Mouse (Mus musculus) embryonic facial prominence, embryonic 11.5 days (tissue): ENCODE results near the gene 4930442H23Rik. TPM values are rescaled to one million over a fixed set of nuclear protein-coding genes. Genes with fewer than 3 reads are reported as not detected.

ENCODE experiments used
- ATAC-seq: fragments of 200-750 bp; cut with Nextera tagmentation; replicated peaks from 2 replicates; pipeline ENCODE4 v1.8.0; 2017; ENCODE audit warnings: low read depth; ENCODE audit not compliant: insufficient number of reproducible peaks, low FRiP score, low TSS enrichment
- DNase-seq: peaks from one replicate; pipeline ENCODE4 v3.0.0-alpha.2; 2015; ENCODE audit warnings: low spot score
- H3K27ac ChIP-seq: fragments of 300-500 bp; sonication (generic); replicated peaks from 2 replicates; pipeline ENCODE4 v1.5.1; 2014; ENCODE audit warnings: mild to moderate bottlenecking, low read depth, low read length, control low read depth
- H3K27me3 ChIP-seq: fragments of 300-500 bp; sonication (generic); 2 replicates; pipeline ENCODE4 v1.6.1; 2014; ENCODE audit warnings: mild to moderate bottlenecking, low read length, moderate library complexity, mixed read lengths; ENCODE audit not compliant: control insufficient read depth, insufficient read depth
- H3K36me3 ChIP-seq: fragments of 300-500 bp; sonication (generic); replicated peaks from 2 replicates; pipeline ENCODE4 v1.6.1; 2014; ENCODE audit warnings: low read depth, mild to moderate bottlenecking, low read length, moderate library complexity, mixed read lengths; ENCODE audit not compliant: control insufficient read depth, insufficient read depth
- H3K4me1 ChIP-seq: fragments of 300-500 bp; sonication (generic); 2 replicates; pipeline ENCODE4 v1.6.1; 2014; ENCODE audit warnings: low read length, mixed read lengths; ENCODE audit not compliant: control insufficient read depth, insufficient read depth
- H3K4me2 ChIP-seq: fragments of 300-500 bp; sonication (generic); 2 replicates; pipeline ENCODE4 v1.6.1; 2014; ENCODE audit warnings: low read depth, mild to moderate bottlenecking, control low read depth, low read length, moderate library complexity
- H3K4me3 ChIP-seq: fragments of 300-500 bp; sonication (generic); 2 replicates; pipeline ENCODE4 v1.5.1; 2014; ENCODE audit warnings: low read depth, low read length, control low read depth
- H3K9ac ChIP-seq: fragments of 300-500 bp; sonication (generic); replicated peaks from 2 replicates; pipeline ENCODE4 v1.6.1; 2014; ENCODE audit warnings: mild to moderate bottlenecking, control low read depth, low read length
- H3K9me3 ChIP-seq: fragments of 300-500 bp; sonication (generic); replicated peaks from 2 replicates; pipeline ENCODE4 v1.6.1; 2016; ENCODE audit warnings: mild to moderate bottlenecking, low read length, inconsistent platforms, mixed read lengths; ENCODE audit not compliant: control insufficient read depth
- WGBS: fragments of 180-500 bp; shearing (Covaris S2); extraction: QIAGEN DNeasy Blood & Tissue Kit; methylation state at CpG from one replicate; pipeline ENCODE4 v1.1.7; 2014; 5-methylcytosine and 5-hydroxymethylcytosine counted together
- polyA plus RNA-seq: library from polyadenylated mRNA; unstranded; fragments of >200 nt; fragmentation: Nextera tagmentation; extraction: Ambion mirVana; gene quantifications from 2 replicates; pipeline ENCODE4 v1.2.1, GENCODE M21; 2014

Gene 4930442H23Rik
- polyA plus RNA-seq, 1 experiment from 2014 or later: not detected

GRCm38 (mm10) chr10:81195300-81195699 lies 11.7 kb upstream of the 4930442H23Rik start:
- 62% methylated on average over 4 of the region's 4 CpGs for WGBS
- DNase-seq (no peak), ATAC-seq (no peak)
- Histone ChIP-seq H3K9me3 (no peaks in the 10 kb centered on the region), H3K36me3 (no peaks in the 10 kb centered on the region), H3K27me3 (peaks cover 20% of the 10 kb centered on the region), H3K4me1 (peaks cover 6% of the 10 kb centered on the region), H3K4me3 (no peak overlapping the region), H3K27ac (no peak overlapping the region), H3K4me2 (no peak overlapping the region), H3K9ac (no peak overlapping the region)

GRCm38 (mm10) chr10:81193991-81194774 lies 10.5 kb upstream of the 4930442H23Rik start:
- Histone ChIP-seq H3K4me1 (peaks cover 6% of the 10 kb centered on the region), H3K4me2 (no peak overlapping the region; the same call in 1 of the 2 replicates), H3K9ac (no peak overlapping the region; the same call in 1 of the 2 replicates), H3K36me3 (0 out of 2 replicates have a peak, but pooled peaks cover 3% of the 10 kb centered on the region), H3K9me3 (no peaks in the 10 kb centered on the region), H3K27ac (no peak overlapping the region), H3K27me3 (peaks cover 20% of the 10 kb centered on the region), H3K4me3 (no peak overlapping the region)
- no peak for DNase-seq
- 14% methylated on average over 37 of the region's 37 CpGs for WGBS
- ATAC-seq: no peak

DNA sequence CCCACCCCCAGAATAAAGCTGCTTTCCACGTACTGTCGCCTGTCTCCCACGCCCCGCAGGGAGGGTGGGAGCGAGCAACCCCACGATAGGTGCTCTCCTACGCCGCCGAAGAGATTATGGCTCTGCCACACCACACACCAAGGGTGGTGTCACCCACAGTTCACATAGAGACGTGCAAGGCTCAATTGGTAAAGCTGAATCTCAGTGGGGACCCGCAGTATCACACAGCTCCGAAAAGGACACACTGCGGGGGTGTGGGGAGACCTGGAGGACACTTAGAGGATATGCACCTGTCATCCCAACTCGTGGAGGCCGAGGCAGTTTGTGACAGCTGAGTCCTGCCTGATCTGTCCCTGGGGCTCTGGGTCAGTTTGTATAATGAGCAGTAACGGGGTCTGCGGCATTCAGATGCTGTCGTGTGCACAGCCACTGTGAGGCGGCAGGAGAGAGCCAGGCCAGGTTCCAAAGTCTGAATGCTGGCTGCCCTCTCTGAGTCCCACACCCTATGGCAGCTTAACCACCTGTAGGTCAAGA lies 9.4 kb upstream of the 4930442H23Rik start:
- DNase-seq: no peak
- H3K27me3 ChIP-seq: peaks cover 20% of the 10 kb centered on the region
- no peaks in the 10 kb centered on the region for H3K9me3 ChIP-seq
- H3K4me3 ChIP-seq: peak overlapping the region; percentile 63
- ATAC-seq: peak; percentile 46
- peak overlapping the region; percentile 96 for H3K4me2 ChIP-seq
- H3K27ac ChIP-seq: peak overlapping the region; percentile 81; the same call in 1 of the 2 replicates
- peak overlapping the region; percentile 86 for H3K9ac ChIP-seq
- peaks cover 6% of the 10 kb centered on the region for H3K4me1 ChIP-seq
- 0 out of 2 replicates have a peak, but pooled peaks cover 3% of the 10 kb centered on the region for H3K36me3 ChIP-seq
- WGBS: 2% methylated on average over 19 of the region's 19 CpGs

GRCm38 (mm10) chr10:81192270-81192967 lies 8.8 kb upstream of the 4930442H23Rik start:
- H3K36me3 ChIP-seq: 0 out of 2 replicates have a peak, but pooled peaks cover 3% of the 10 kb centered on the region
- H3K27ac ChIP-seq: peak overlapping the region; percentile 81
- no peaks in the 10 kb centered on the region for H3K9me3 ChIP-seq
- DNase-seq: peak; percentile 81
- peaks cover 20% of the 10 kb centered on the region for H3K27me3 ChIP-seq
- H3K4me2 ChIP-seq: peak overlapping the region; percentile 96
- peak; percentile 76 for ATAC-seq
- peak overlapping the region; percentile 86 for H3K9ac ChIP-seq
- peak overlapping the region; percentile 63 for H3K4me3 ChIP-seq
- 1% methylated on average over 83 of the region's 93 CpGs for WGBS
- peaks cover 6% of the 10 kb centered on the region for H3K4me1 ChIP-seq

GRCm38 (mm10) chr10:81191342-81191982 lies 7.8 kb upstream of the 4930442H23Rik start:
- H3K9ac ChIP-seq: no peak overlapping the region
- H3K27me3 ChIP-seq: peaks cover 18% of the 10 kb centered on the region
- no peaks in the 10 kb centered on the region for H3K9me3 ChIP-seq
- no peak overlapping the region; the same call in 1 of the 2 replicates for H3K4me3 ChIP-seq
- H3K27ac ChIP-seq: no peak overlapping the region
- WGBS: 90% methylated on average over 18 of the region's 18 CpGs
- H3K4me1 ChIP-seq: peaks cover 6% of the 10 kb centered on the region
- ATAC-seq (no peak), DNase-seq (no peak)
- 0 out of 2 replicates have a peak, but pooled peaks cover 3% of the 10 kb centered on the region for H3K36me3 ChIP-seq
- H3K4me2 ChIP-seq: peak overlapping the region; percentile 96; the same call in 1 of the 2 replicates

DNA sequence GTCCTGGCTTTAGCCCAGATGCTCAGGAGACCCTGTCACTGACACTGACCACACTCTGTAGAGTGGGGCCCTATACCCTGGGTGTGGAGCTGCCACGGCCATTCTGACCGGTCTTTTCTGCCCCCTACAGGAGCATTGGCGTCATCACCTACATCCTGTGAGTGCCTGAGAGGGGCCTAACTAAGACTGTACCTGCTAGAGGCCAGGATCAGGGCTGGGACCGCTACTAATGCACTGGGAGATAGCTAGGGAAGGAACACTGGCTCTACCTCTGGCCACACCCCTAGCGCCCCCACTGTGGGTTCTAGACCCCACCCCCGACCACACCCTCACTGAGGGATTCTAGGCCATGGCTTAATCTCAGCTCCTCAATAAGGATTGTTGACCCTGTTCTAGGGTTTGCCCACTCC lies 7.3 kb upstream of the 4930442H23Rik start:
- Histone ChIP-seq H3K36me3 (0 out of 2 replicates have a peak, but pooled peaks cover 3% of the 10 kb centered on the region), H3K4me3 (no peak overlapping the region), H3K9ac (no peak overlapping the region), H3K9me3 (no peaks in the 10 kb centered on the region), H3K4me1 (peaks cover 6% of the 10 kb centered on the region), H3K27me3 (peaks cover 18% of the 10 kb centered on the region), H3K4me2 (no peak overlapping the region), H3K27ac (no peak overlapping the region)
- 66% methylated on average over 6 of the region's 6 CpGs for WGBS
- ATAC-seq (no peak), DNase-seq (no peak)

- H3K4me2 ChIP-seq: no peak overlapping the region
- no peak overlapping the region for H3K27ac ChIP-seq
- H3K4me1 ChIP-seq: peaks cover 6% of the 10 kb centered on the region
- H3K36me3 ChIP-seq: 0 out of 2 replicates have a peak, but pooled peaks cover 3% of the 10 kb centered on the region
- peaks cover 13% of the 10 kb centered on the region for H3K27me3 ChIP-seq
- DNase-seq: peak; percentile 36
- H3K9me3 ChIP-seq: no peaks in the 10 kb centered on the region
- 69% methylated on average over 31 of the region's 31 CpGs for WGBS
- H3K9ac ChIP-seq: no peak overlapping the region
- H3K4me3 ChIP-seq: no peak overlapping the region
- no peak for ATAC-seq
Observed at GRCm38 (mm10) chr10:81190236-81190911, 6.7 kb upstream of the 4930442H23Rik start.
